Mouse (Mus musculus) limb, embryonic 11.5 days (tissue): ENCODE measurements at regions not wholly inside any gene's neighbourhood (a gene's known extent, or its start where the extent isn't known, plus 50 kb on each side); places are given as distances from the start of the nearest gene placed in this dataset.

Experiments used
- ATAC-seq: fragments of 200-750 bp; cut with Nextera tagmentation; 2 replicates; pipeline ENCODE4 v1.8.0; 2017; ENCODE audit warnings: low read depth; ENCODE audit not compliant: insufficient number of reproducible peaks, low FRiP score, low TSS enrichment
- DNase-seq: peaks from one replicate; pipeline ENCODE4 v3.0.0-alpha.2; 2015; ENCODE audit warnings: low spot score
- H3K27ac ChIP-seq: fragments of 300-500 bp; sonication (generic); replicated peaks from 2 replicates; pipeline ENCODE4 v1.5.1; 2014; ENCODE audit warnings: low read depth, mild to moderate bottlenecking, low read length
- H3K27me3 ChIP-seq: fragments of 300-500 bp; sonication (generic); 2 replicates; pipeline ENCODE4 v1.6.1; 2014; ENCODE audit warnings: mild to moderate bottlenecking, low read length, mixed read lengths; ENCODE audit not compliant: control insufficient read depth, insufficient read depth
- H3K36me3 ChIP-seq: fragments of 300-500 bp; sonication (generic); 2 replicates; pipeline ENCODE4 v1.6.1; 2014; ENCODE audit warnings: mild to moderate bottlenecking, low read length, moderate library complexity, mixed read lengths; ENCODE audit not compliant: control insufficient read depth, insufficient read depth
- H3K4me1 ChIP-seq: fragments of 300-500 bp; sonication (generic); 2 replicates; pipeline ENCODE4 v1.6.1; 2014; ENCODE audit warnings: low read length, mixed read lengths; ENCODE audit not compliant: control insufficient read depth, insufficient read depth
- H3K4me2 ChIP-seq: fragments of 300-500 bp; sonication (generic); 2 replicates; pipeline ENCODE4 v1.6.1; 2014; ENCODE audit warnings: low read depth, mild to moderate bottlenecking, moderate library complexity; ENCODE audit not compliant: severe bottlenecking
- H3K4me3 ChIP-seq: fragments of 300-500 bp; sonication (generic); 2 replicates; pipeline ENCODE4 v1.5.1; 2014; ENCODE audit warnings: low read depth, low read length
- H3K9ac ChIP-seq: fragments of 300-500 bp; sonication (generic); 2 replicates; pipeline ENCODE4 v1.6.1; 2014; ENCODE audit warnings: mild to moderate bottlenecking, low read length
- H3K9me3 ChIP-seq: fragments of 300-500 bp; sonication (generic); 2 replicates; pipeline ENCODE4 v1.6.1; 2016; ENCODE audit warnings: low read length; ENCODE audit not compliant: control insufficient read depth
- WGBS: fragments of 180-500 bp; shearing (Covaris S2); extraction: QIAGEN DNeasy Blood & Tissue Kit; methylation state at CpG from one replicate; pipeline ENCODE4 v1.1.7; 2014; 5-methylcytosine and 5-hydroxymethylcytosine counted together

DNA sequence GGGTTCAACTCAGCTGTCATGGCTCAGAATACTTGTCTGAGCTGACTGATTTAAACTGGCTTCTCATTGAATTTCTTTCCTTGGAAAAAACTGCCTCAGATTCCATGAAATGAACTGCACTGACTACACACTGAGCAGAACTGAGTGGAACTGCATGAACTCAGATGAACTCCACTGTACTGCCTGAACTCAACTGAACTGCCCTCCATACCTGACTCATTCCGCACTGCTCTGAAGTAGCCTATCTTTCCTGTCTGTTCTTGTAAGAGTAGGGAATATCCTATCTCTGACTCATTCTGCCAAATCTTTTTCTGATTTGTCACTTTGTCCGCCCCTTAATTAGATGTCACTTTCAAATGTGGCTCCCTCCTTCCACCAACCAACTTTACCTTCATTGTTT is 237.0 kb upstream of the Rgmb start:
- Histone ChIP-seq H3K4me3 (no peak overlapping the region), H3K9me3 (no peaks in the 10 kb centered on the region), H3K4me2 (no peak overlapping the region), H3K27ac (no peak overlapping the region), H3K36me3 (no peaks in the 10 kb centered on the region), H3K9ac (no peak overlapping the region), H3K27me3 (no peaks in the 10 kb centered on the region), H3K4me1 (no peaks in the 10 kb centered on the region)
- DNase-seq (no peak), ATAC-seq (no peak)
- WGBS, result 95% methylated on average over 2 of the region's 2 CpGs

DNA sequence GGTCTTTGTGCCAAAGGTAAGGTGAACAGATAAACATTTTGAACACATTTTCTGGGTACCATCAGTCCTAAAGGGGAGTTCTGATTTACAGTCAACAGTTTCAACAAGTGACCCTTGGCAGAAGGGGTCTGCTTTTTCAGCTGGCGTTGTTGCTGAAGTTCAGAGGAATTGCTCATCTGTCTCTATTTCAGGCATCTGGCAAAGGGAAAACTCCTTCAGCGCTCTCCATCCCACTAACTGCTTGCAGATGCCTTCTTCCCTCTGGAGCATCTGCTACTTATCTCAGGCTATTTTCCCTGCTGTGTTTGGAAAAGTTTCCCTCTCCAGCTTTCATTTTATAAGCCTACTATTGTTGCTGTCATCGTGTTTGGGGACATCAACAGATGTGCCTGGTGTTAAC is 223.6 kb upstream of the Rgmb start:
- Histone ChIP-seq H3K27me3 (no peaks in the 10 kb centered on the region), H3K9ac (no peak overlapping the region), H3K27ac (no peak overlapping the region), H3K4me3 (no peak overlapping the region), H3K4me1 (no peaks in the 10 kb centered on the region), H3K9me3 (no peaks in the 10 kb centered on the region), H3K36me3 (no peaks in the 10 kb centered on the region), H3K4me2 (no peak overlapping the region)
- peak; percentile 35 for DNase-seq
- ATAC-seq, result no peak; the same call in 1 of the 2 replicates
- WGBS, result 9% methylated on average over 3 of the region's 3 CpGs

DNA sequence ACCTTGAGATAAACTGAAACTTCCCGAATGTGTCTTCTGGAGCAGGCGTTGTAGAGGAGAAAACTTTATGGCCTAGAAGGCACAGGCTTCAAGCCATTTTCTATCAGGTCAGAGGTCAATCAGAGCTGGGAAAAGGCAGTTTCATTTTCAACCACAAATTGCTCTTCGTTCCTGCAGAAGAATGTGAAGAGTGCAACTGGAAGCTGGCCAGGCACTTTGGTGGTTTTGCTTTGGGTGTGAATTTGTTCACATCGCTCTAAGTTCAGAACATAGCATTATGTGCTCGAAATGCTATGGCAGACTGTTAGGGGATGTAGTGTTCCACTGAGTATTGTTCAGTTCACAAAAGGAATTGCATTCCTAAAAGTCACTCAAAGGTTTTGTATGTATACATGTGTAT is 220.9 kb upstream of the Rgmb start:
- Histone ChIP-seq H3K27ac (no peak overlapping the region), H3K4me3 (no peak overlapping the region), H3K4me1 (no peaks in the 10 kb centered on the region), H3K4me2 (no peak overlapping the region), H3K9ac (no peak overlapping the region), H3K36me3 (no peaks in the 10 kb centered on the region), H3K9me3 (no peaks in the 10 kb centered on the region), H3K27me3 (no peaks in the 10 kb centered on the region)
- WGBS, result 45% methylated on average over 5 of the region's 5 CpGs
- ATAC-seq (no peak), DNase-seq (no peak)

DNA sequence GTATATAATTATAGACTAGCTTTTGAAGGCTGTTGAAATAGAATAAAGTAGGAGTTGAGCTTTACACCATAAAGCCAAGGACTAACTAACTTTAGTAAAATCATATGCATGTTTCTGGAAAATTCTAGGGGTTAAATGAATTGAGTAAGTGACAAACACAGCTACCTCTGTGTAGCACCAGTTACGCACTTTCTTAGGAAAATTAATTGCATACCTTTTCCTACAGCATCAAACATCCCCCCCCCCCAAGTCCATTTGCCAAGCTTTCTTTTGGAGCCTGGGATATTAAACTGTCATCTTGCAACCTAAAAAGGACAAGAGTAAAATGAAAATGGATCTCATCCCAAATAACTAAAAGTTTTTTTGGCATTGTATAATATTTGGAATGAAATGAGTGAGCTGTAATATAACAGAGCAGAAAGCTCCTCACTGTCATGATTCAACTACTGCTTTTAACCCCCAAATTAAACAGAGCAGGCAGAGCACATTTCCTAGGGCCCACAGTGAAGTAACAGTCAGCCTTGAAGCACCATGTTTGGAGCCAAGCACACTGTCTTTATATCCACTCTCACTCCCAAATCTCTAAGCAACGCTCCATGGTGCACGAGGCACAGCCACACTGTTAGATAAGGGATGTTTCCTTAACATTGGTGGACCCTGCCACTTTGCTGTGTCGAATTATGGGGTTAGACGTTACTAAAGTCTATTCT is 210.9 kb upstream of the Rgmb start:
- no peak overlapping the region for H3K4me2 ChIP-seq
- no peaks in the 10 kb centered on the region for H3K36me3 ChIP-seq
- H3K9ac ChIP-seq, result no peak overlapping the region
- no peak overlapping the region for H3K27ac ChIP-seq
- ATAC-seq (no peak), DNase-seq (no peak)
- no peaks in the 10 kb centered on the region for H3K27me3 ChIP-seq
- H3K4me3 ChIP-seq, result no peak overlapping the region
- H3K9me3 ChIP-seq, result no peaks in the 10 kb centered on the region
- H3K4me1 ChIP-seq, result no peaks in the 10 kb centered on the region
- WGBS, result 58% methylated on average over 5 of the region's 5 CpGs

DNA sequence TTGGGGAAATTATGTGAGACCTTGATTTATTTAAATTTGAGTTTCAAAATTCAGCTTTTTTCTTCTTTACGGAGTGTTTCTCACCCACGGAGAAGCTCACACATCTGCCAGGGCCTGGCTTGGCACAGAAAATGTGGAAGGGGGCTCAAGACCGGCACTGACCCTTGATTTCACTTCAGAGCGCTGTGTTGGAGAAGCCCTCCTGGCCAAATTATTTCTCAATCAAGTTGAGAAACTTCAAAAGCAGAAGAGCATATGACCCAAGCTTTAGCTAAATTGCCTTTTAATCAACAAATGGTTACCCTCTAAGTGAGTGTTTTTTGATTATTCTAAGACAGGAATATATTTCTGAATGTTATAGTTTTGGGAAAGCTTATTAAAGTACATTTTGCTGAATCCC is 197.2 kb upstream of the Rgmb start:
- no peak overlapping the region for H3K27ac ChIP-seq
- H3K4me2 ChIP-seq, result no peak overlapping the region
- DNase-seq (no peak), ATAC-seq (no peak)
- no peaks in the 10 kb centered on the region for H3K4me1 ChIP-seq
- 81% methylated on average over 4 of the region's 4 CpGs for WGBS
- H3K4me3 ChIP-seq, result no peak overlapping the region
- H3K27me3 ChIP-seq, result no peaks in the 10 kb centered on the region
- H3K9ac ChIP-seq, result no peak overlapping the region
- no peaks in the 10 kb centered on the region for H3K36me3 ChIP-seq
- H3K9me3 ChIP-seq, result no peaks in the 10 kb centered on the region

DNA sequence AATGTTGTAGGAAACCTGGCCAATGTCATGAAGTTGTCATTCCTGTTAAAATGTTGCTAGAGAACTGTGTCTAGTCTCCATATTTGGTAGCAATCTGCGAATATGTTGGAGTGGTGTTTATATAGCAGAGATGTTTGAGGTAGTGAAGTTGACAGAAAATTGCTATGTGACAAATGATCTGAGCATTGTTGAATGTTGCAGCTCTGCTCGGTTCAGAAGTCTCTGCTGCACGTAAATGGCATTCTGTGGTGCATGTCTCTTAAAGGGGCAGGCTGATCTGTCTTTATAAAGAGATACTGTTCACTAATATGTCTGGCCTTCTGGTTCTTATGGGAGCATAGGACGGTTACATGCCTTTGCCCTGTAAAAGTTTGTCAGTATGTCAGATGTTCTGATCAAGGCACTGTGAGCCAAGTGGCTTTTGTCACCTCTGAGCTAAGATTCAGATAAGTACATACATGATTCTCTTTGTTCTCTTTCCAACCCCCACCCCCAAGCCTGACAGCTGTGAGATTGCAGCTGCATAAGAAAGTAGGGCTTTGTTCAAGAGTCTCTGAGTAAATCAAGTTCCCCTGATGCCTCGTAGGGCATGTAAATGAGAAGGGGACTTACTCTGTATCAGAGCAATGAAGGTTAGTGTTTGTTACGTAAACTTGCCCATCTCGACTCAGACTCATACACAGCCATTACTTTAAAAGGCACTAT is 174.2 kb upstream of the Rgmb start:
- no peaks in the 10 kb centered on the region for H3K9me3 ChIP-seq
- no peaks in the 10 kb centered on the region for H3K27me3 ChIP-seq
- H3K4me2 ChIP-seq, result no peak overlapping the region
- no peak for DNase-seq
- ATAC-seq, result no peak
- H3K9ac ChIP-seq, result no peak overlapping the region
- no peaks in the 10 kb centered on the region for H3K4me1 ChIP-seq
- H3K27ac ChIP-seq, result no peak overlapping the region
- 49% methylated on average over 7 of the region's 7 CpGs for WGBS
- no peak overlapping the region for H3K4me3 ChIP-seq
- no peaks in the 10 kb centered on the region for H3K36me3 ChIP-seq

DNA sequence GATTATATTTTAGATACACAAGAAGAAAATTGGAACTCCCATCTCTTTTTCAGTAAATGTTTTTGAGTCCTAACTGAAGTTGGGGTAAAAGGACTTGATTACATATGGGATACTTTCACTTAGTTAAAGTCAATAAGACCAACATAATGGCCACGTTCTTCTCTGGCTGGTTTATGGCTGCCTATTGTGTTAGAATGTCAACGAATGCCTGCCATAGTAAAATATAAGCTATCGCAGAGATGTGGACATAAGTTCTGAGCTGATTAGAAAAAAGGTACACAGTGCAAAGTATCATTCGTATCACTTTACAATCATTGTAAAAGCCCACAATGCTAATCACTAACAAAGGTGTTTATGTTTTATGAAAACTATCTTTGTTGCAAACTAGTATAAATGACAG is 173.2 kb upstream of the Rgmb start:
- Histone ChIP-seq H3K4me2 (no peak overlapping the region), H3K27ac (no peak overlapping the region), H3K36me3 (no peaks in the 10 kb centered on the region), H3K4me1 (no peaks in the 10 kb centered on the region), H3K9me3 (no peaks in the 10 kb centered on the region), H3K4me3 (no peak overlapping the region), H3K27me3 (no peaks in the 10 kb centered on the region), H3K9ac (no peak overlapping the region)
- WGBS, result 81% methylated on average over 4 of the region's 4 CpGs
- DNase-seq, result no peak
- ATAC-seq, result no peak

DNA sequence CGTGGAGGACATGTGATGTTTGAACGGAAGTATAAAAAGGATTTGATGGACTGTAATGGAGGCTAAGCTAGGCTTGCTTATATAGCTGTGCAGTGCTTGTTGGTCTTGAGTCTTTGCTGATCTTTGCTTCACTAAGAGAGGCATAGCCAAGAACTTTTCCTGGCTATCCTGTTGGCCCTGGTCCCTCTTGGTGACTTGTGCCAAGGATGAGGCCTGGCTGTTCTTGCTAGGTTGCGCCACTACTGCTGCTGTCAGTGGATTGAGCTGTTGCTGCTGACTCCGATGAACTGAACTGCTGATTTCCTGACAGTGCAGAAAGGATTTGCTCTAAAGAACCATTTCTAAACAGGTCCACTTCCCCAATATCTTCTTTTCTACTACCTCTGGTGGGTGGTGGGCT is 167.9 kb upstream of the Rgmb start:
- H3K36me3 ChIP-seq, result no peaks in the 10 kb centered on the region
- DNase-seq (no peak), ATAC-seq (no peak)
- 94% methylated on average over 4 of the region's 4 CpGs for WGBS
- no peak overlapping the region for H3K4me2 ChIP-seq
- H3K27ac ChIP-seq, result no peak overlapping the region
- no peaks in the 10 kb centered on the region for H3K9me3 ChIP-seq
- H3K4me1 ChIP-seq, result 0 out of 2 replicates have a peak, but pooled peaks cover 2% of the 10 kb centered on the region
- no peak overlapping the region for H3K9ac ChIP-seq
- no peaks in the 10 kb centered on the region for H3K27me3 ChIP-seq
- no peak overlapping the region for H3K4me3 ChIP-seq
